Mouse (Mus musculus): ENCODE data around the gene Brdt. TPM values are rescaled to one million over a fixed set of nuclear protein-coding genes. Genes with fewer than 3 reads are reported as not detected.
A peak's percentile ranks its signal among the peaks of the same experiment; 100 is the strongest.

Brdt gene
- 10 to 100 TPM; 14.0 to 15.1 TPM for total RNA-seq (2021)

GRCm38 (mm10) chr5:107330916-107331421 lies at the start of gene Brdt:
Gene Brdt, plus strand, starts transcription at chr5:107331159.
- no peak for DNase-seq (ENCODE audit: low spot score in 2 of 2)
- intact Hi-C loops (cut with DNase I): no loop called here

- intact Hi-C loops (cut with DNase I): loop anchor here (10.0 kb wide), 1 partner anchor 288 kb away; no protein-coding TSS in a partner anchor
- DNase-seq (ENCODE audit: low spot score in 2 of 2): peak in 1 of 2 experiments; percentile 32
Observed at GRCm38 (mm10) chr5:107282561-107283307, 48.2 kb upstream of the Brdt start.

- intact Hi-C loops (cut with DNase I): loop anchor here (10.0 kb wide), 1 partner anchor 289 kb away; no protein-coding TSS in a partner anchor
- no peak for DNase-seq (ENCODE audit: low spot score in 2 of 2)
Observed at GRCm38 (mm10) chr5:107283935-107284524, 46.9 kb upstream of the Brdt start.

GRCm38 (mm10) chr5:107285563-107285962 lies 45.4 kb upstream of the Brdt start:
- intact Hi-C loops (cut with DNase I): loop anchor here (5.0 to 10.0 kb wide), 2 partner anchors 118 to 291 kb away; no protein-coding TSS in a partner anchor

DNA sequence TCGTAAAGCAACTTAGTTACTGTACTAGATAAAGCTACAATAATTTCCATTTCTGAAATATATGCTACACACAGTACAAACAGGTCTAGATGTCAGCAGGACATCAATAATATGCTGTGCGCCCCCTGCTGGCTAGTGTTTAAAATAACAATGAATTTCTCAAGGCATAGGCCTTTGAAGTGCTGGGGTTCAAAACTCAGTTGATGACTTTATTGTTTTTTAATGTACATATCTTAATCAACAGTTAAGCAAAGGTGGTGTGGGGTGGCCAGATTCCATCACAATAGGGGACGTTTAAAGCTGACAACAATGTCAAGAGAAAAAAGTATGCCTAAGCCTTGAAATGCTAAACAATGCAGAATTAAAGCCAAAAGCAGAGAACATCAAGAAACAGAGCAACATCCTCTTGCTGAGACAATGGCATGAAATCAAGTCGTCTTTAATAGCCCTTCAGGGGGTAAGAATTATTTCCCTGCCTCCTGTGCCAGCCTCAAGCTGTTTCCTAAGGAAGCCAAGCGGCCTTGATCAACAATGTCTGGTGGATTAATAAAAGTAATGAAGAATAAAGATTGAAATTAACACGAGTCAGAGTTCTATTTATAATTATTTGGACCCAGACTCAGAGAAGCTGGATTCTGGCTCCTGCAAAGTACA lies 43.6 kb upstream of the Brdt start:
- intact Hi-C loops (cut with DNase I): loop anchor here (5.0 to 10.0 kb wide), 2 partner anchors 120 to 293 kb away; no protein-coding TSS in a partner anchor
- DNase-seq (ENCODE audit: low spot score in 2 of 2): peak; percentile 27 to 35

More at GRCm38 (mm10) chr5:107285563-107285962, 45.4 kb upstream of the Brdt start:
- DNase-seq (ENCODE audit: low spot score in 2 of 2): no peak

GRCm38 (mm10) chr5:107287908-107288267 lies 43.1 kb upstream of the Brdt start:
- intact Hi-C loops (cut with DNase I): loop anchor here (5.0 to 10.0 kb wide), 2 partner anchors 121 to 293 kb away; no protein-coding TSS in a partner anchor
- no peak for DNase-seq (ENCODE audit: low spot score in 2 of 2)

DNA sequence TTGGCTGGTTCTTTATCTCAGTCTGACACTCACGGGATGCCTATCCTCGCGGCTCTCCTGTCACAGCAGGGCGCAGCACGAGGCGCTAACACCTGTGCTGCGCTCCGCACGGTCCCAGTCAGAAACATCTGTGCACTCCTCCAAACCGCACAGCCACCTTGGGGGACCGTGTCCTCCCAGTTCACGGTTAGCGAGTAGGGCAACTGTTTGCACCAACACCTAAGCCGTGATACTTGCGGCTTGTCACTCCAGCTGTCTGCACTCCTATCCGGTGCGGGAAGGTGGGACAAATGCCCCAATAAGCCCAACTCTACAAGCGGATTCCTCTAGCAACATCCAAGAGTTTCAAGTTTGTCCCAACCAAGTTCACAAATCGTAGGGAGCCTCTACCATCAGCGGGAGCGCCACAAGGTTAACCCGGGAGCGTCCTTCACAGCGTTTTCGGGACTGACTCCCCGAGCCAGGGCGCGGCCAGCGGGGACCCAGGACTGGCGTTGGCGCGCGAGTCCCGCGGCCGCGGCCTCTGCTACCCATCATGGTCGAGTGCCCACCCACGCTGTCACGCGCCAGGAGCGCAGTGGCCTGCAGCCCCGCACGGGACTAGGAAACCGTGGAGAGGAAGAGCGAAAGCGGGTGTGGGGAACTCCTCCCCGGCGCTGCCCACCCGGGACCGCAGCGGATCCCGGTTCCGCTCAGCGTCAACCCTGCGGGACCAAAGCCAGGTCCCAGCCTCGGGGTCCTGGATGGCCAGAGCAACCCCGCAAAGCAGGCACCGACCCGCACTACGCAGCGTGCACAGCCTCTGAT lies 42.3 kb upstream of the Brdt start:
- intact Hi-C loops (cut with DNase I): loop anchor here (5.0 to 10.0 kb wide), 2 partner anchors 121 to 294 kb away; no protein-coding TSS in a partner anchor
- DNase-seq (ENCODE audit: low spot score in 2 of 2): peak in 1 of 2 experiments; percentile 41

- peak; percentile 67 to 73 for DNase-seq (ENCODE audit: low spot score in 2 of 2)
- intact Hi-C loops (cut with DNase I): loop anchor here (5.0 to 10.0 kb wide), 2 partner anchors 122 to 294 kb away; no protein-coding TSS in a partner anchor
Observed at GRCm38 (mm10) chr5:107289234-107289764, 41.7 kb upstream of the Brdt start, which contains the start of gene Tgfbr3. Gene Tgfbr3, minus strand, starts transcription at chr5:107289629.

- no peak for DNase-seq (ENCODE audit: low spot score in 2 of 2)
- intact Hi-C loops (cut with DNase I): loop anchor here (5.0 to 10.0 kb wide), 2 partner anchors 123 to 295 kb away; no protein-coding TSS in a partner anchor
Observed at GRCm38 (mm10) chr5:107289986-107290385, 41.0 kb upstream of the Brdt start.

DNA sequence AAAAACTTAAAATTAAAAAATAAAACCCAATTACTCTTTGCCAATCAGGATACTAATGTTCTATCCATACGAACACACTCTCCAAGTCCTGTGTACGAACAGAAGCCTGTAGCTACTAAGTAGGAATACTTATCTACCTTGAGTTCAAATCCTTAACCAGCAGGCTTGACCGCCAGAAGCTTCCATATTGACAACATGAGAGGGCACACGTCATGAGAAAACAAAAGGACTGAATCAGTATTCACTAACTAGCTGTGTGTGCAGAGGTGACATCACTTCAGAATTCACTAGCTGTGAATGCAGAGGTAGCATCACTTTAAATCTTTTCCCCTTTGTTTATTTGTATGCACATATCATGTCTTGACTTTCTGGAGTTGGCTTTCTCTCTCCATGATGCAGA lies 36.9 kb upstream of the Brdt start:
- intact Hi-C loops (cut with DNase I): no loop called here
- no peak for DNase-seq (ENCODE audit: low spot score in 2 of 2)

DNA sequence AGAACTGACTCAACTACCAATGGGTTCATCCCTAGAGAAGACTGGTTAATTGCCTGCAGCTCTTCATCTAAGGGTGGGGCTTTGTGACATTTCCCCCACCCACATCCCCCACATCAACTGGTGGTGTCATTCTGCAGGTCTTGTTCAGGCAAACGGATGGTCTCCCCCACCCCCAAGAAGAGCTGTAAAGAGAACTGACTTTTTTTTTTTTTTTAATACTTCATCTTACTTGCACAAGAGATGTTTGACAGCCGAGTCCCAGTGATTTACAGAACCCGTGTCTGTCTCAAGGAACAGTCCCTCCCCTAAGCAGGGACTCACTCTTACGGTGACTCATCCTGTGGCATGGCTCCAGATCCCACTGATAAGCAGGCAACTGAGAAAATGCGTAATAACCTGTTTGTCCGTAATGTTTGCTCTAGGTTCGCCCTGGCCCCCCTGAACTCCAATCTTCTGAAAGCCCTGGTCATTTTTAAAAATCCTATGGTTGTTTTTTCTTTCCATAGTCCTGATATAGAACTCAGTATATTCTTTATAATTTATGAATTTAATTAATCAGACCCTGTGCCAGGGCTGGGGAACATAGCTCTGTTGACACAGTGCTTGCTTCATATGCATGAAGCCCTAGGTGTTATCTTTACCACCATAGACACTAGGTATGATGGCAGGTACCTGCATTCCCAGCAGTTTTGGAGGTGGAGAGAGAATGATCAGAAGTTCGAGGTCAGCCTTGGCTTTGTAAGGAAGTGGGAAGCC lies 35.7 kb upstream of the Brdt start:
- DNase-seq (ENCODE audit: low spot score in 2 of 2): no peak
- intact Hi-C loops (cut with DNase I): no loop called here

DNA sequence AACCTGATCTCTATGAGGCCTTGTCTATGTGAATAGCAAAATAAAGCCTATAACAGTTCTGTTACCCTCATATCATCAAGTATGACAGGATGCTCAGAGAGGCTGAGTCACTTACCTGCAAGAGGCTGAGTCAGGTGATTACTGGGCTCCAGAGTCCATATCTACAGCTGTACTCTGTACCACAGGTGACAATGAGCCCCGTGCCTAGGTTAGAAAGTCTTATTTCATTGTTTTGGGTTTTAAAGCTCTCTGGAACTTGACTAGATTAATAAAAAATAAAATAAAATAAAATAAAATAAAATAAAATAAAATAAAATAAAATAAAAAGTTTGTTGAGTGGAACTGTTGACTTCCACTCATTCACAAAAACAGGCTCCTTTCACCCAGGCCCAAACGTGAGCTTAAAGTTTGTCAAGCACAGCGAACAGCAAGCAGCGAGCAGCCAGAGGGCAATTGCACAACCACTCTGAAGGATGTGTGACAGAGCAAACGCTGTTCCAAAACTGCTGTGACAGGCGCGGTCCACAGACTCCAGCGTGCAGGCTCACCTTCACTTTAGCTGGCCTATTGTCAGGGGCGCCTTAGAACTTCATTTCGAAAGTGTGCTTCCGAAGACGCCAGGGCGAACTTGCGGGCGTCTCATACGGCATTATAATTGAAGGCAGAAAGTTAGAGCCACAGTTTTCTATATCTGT lies 35.0 kb upstream of the Brdt start:
- intact Hi-C loops (cut with DNase I): no loop called here
- no peak for DNase-seq (ENCODE audit: low spot score in 2 of 2)

DNA sequence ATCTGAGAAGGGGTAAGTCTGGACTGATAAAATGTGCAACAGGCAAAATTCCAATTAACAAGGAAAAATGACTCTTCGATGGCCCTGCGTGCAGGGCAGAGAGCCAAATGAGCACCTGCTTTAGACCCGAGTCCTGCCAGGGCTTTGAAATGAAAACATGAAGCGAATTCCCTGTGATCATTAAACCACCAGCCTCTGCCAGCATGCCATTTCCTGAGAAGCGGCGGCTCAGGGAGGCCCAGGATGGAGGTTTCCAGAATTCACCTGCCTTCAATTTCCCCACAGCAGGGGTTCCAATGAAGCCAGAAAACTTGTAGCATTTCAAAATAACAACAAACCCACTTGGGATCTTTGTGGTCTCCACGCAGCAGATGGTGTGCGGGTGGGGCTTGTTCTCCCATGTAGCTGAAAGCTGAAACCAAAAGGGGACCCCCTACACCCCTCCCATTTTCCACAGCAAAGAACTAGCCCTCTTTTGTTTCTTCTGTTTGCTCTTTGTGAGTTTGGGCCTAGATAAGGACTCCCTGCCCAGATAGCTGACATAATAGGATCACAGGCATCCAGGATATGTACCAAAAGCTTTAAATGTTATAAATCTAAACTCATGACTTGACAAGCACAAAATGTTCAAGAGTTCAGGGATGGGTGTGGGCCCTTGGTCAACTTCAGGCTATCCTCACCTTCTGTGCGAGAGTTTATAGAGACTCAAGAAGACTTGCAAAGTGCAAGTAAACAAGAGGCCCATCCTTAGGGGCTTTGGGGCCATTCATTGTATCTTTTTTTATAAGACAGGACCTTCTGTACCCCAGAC lies 34.2 kb upstream of the Brdt start:
- intact Hi-C loops (cut with DNase I): no loop called here
- DNase-seq (ENCODE audit: low spot score in 2 of 2): no peak

DNA sequence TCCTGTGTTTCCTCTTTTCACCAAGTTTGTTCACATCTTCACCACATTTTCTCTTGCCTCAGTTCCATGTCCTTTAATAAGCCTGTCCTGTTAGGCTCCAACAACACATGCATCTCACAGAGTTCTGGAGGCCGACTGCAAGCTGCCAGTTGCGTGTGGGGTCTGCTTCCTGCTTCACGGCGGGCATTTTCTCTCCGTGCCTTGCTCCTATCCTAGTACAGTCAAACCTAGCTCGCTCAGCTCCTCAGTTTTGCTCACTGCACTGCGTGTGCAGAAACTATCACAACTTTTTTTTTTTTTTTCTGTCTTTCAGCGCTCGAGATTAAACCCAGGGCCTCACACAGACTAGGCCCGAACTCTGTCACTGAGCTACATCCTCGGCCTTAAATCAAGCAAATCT lies 32.1 kb upstream of the Brdt start:
- intact Hi-C loops (cut with DNase I): no loop called here
- DNase-seq (ENCODE audit: low spot score in 2 of 2): no peak

DNA sequence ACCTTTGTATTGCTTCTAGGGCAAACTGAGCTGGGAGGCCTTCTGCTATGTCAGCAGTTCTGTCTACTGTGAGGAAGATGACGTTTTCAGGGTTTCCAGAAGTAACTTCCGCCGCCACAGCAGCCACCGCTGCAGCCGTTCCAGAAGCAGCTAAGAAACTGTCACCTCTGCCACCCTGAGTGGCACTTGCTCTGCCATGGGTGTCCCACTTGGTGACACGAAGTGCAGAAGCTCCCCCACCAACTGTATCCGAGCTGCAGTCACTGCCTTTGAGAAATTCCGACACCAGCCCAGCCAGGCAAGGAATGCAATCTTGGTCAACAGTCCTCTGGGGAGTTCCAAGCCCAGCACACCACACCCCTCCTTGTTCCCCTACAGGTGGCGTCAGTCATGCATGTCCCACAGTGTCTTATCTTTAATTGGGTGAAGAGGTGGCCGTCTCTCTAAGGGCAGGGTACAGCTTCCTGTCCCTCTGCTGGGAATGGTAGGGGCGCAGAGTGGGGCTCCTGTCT lies 27.6 kb upstream of the Brdt start:
- intact Hi-C loops (cut with DNase I): no loop called here
- DNase-seq (ENCODE audit: low spot score in 2 of 2): no peak

DNA sequence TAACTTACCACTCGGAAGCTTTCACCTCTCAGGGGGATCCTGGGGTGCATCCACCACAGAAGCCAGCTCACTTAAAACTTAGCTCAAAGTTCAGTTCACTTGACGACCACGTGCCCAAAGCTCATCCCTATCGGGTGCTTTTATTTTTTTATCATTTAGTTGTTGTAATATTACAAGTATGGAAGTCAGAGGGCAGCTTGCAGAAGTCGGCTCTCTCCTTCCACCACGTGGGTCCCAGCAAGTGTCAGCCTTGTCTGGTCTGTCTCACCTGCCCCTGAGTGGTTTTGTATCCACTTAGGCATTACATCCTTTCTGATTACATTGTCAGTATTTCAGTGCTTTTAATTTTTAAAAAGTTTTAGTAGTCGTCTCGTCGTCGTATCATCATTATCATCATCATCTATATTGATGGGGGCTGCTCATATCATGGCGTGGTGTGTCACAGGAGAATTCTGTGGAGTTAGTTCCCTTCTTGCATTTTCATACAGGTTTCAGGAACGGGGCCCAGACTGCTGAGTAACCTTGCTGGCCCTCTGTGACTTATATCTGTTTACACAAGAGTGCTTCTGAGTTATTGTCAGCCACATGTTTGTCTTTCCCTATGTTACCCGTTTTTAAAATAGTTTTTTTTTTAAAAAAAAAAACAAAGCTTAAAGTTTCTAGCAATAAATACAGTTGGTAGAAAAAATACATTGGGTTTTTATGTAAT lies 26.7 kb upstream of the Brdt start:
- intact Hi-C loops (cut with DNase I): no loop called here
- no peak for DNase-seq (ENCODE audit: low spot score in 2 of 2)
